11 mouse cellular contexts compared by ENCODE assay signal in genomic region chr5:99707261-99707660, GRCm38 (mm10). TPM values are rescaled to one million over a fixed set of nuclear protein-coding genes. Genes with fewer than 3 reads are reported as not detected.
DNase-seq lines count a peak whose midpoint lies in the region; ATAC-seq and TF ChIP-seq lines count a peak whose summit lies in the region.
"Had no signal": no experiment of that assay in that cellular context is flagged by ENCODE, and none has a peak within 500 bp of the region (broad histone marks: within the 10 kb centered on the region; RNA-seq: fewer than 3 reads in every experiment).

No protein-coding gene starts in this region.

- H3K9me3 ChIP-seq in hindbrain, embryonic 10.5 days: no peaks in the 10 kb centered on the region
- no peaks in the 10 kb centered on the region for H3K9me3 ChIP-seq in hindbrain, postnatal 0 days (ENCODE audit: low read length)
- H3K9me3 ChIP-seq in embryonic facial prominence, embryonic 11.5 days (replicated peaks; ENCODE audit: control insufficient read depth, low read length): no peaks in the 10 kb centered on the region
- H3K9me3 ChIP-seq: forebrain, embryonic 12.5 days; midbrain, embryonic 12.5 days had no signal

- DNase-seq in hindbrain, embryonic 10.5 days (ENCODE audit: low spot score): peak; percentile 40
- DNase-seq in hindbrain, postnatal 0 days (ENCODE audit: low spot score): no peak
- peak; percentile 42 for DNase-seq in thymus, postnatal 4 days
- DNase-seq in thymus, adult 18-20 months: no peak
- DNase-seq in embryonic facial prominence, embryonic 11.5 days (ENCODE audit: low spot score): peak; percentile 78
- peak; percentile 76 for DNase-seq in testis, postnatal 10 days (ENCODE audit: low spot score)
- no peak for DNase-seq in urinary bladder, adult 18-20 months (ENCODE audit: low spot score in 2 of 2)
- DNase-seq: cerebellum, adult 2 months had no signal

- H3K4me1 ChIP-seq in hindbrain, embryonic 10.5 days (replicated peaks): 0 out of 2 replicates have a peak, but pooled peaks cover 4% of the 10 kb centered on the region
- H3K4me1 ChIP-seq in hindbrain, postnatal 0 days (ENCODE audit: insufficient read depth, low read length): no peaks in the 10 kb centered on the region
- no peaks in the 10 kb centered on the region for H3K4me1 ChIP-seq in embryonic facial prominence, embryonic 11.5 days (ENCODE audit: control insufficient read depth, insufficient read depth, low read length)
- H3K4me1 ChIP-seq: forebrain, embryonic 12.5 days had no signal

- no peak overlapping the region for H3K27ac ChIP-seq in hindbrain, embryonic 10.5 days
- no peak overlapping the region for H3K27ac ChIP-seq in hindbrain, postnatal 0 days
- H3K27ac ChIP-seq in embryonic facial prominence, embryonic 11.5 days (replicated peaks; ENCODE audit: low read depth, low read length): no peak overlapping the region
- H3K27ac ChIP-seq: forebrain, embryonic 12.5 days; midbrain, embryonic 12.5 days had no signal

- no peaks in the 10 kb centered on the region for H3K36me3 ChIP-seq in hindbrain, embryonic 10.5 days
- no peaks in the 10 kb centered on the region for H3K36me3 ChIP-seq in hindbrain, postnatal 0 days (ENCODE audit: insufficient read depth, low read length)
- H3K36me3 ChIP-seq in embryonic facial prominence, embryonic 11.5 days (replicated peaks; ENCODE audit: control insufficient read depth, insufficient read depth, low read depth, low read length): no peaks in the 10 kb centered on the region
- H3K36me3 ChIP-seq: forebrain, embryonic 12.5 days; midbrain, embryonic 12.5 days had no signal

- H3K4me3 ChIP-seq in hindbrain, embryonic 10.5 days: no peak overlapping the region
- H3K4me3 ChIP-seq in hindbrain, postnatal 0 days (ENCODE audit: low read length): no peak overlapping the region
- no peak overlapping the region for H3K4me3 ChIP-seq in embryonic facial prominence, embryonic 11.5 days (ENCODE audit: low read depth, low read length)
- H3K4me3 ChIP-seq: forebrain, embryonic 12.5 days; midbrain, embryonic 12.5 days had no signal

- WGBS in hindbrain, embryonic 10.5 days: 39% methylated on average over 6 of the region's 6 CpGs
- 44% methylated on average over 6 of the region's 6 CpGs for WGBS in hindbrain, postnatal 0 days
- 36% methylated on average over 6 of the region's 6 CpGs for WGBS in embryonic facial prominence, embryonic 11.5 days

- no peak overlapping the region for H3K4me2 ChIP-seq in hindbrain, postnatal 0 days (ENCODE audit: low read depth, low read length)
- H3K4me2 ChIP-seq in embryonic facial prominence, embryonic 11.5 days (ENCODE audit: low read depth, low read length): no peak overlapping the region
- H3K4me2 ChIP-seq: forebrain, embryonic 12.5 days; midbrain, embryonic 12.5 days had no signal

- ATAC-seq in hindbrain, postnatal 0 days: no peak
- no peak for ATAC-seq in embryonic facial prominence, embryonic 11.5 days (replicated peaks; ENCODE audit: insufficient number of reproducible peaks, low FRiP score, low TSS enrichment, low read depth)
- no peak for ATAC-seq in granulocyte monocyte progenitor cell, adult 5-6 weeks (replicated peaks; ENCODE audit: poor library complexity, severe bottlenecking)

- H3K9ac ChIP-seq in hindbrain, postnatal 0 days (replicated peaks; ENCODE audit: low read length): no peak overlapping the region
- no peak overlapping the region for H3K9ac ChIP-seq in embryonic facial prominence, embryonic 11.5 days (replicated peaks; ENCODE audit: low read length)
- H3K9ac ChIP-seq: forebrain, embryonic 12.5 days; midbrain, embryonic 12.5 days had no signal

- H3K27me3 ChIP-seq in hindbrain, embryonic 10.5 days (ENCODE audit: insufficient read depth, poor library complexity, severe bottlenecking): no peaks in the 10 kb centered on the region
- H3K27me3 ChIP-seq in hindbrain, postnatal 0 days (ENCODE audit: insufficient read depth, low read length): no peaks in the 10 kb centered on the region
- no peaks in the 10 kb centered on the region for H3K27me3 ChIP-seq in embryonic facial prominence, embryonic 11.5 days (ENCODE audit: control insufficient read depth, insufficient read depth, low read length)
- H3K27me3 ChIP-seq: midbrain, embryonic 12.5 days had no signal

- TF ChIP-seq CTCF in hindbrain, postnatal 0 days (IDR thresholded peaks at IDR 0.05; ENCODE audit: low read depth): no peak

RNA-seq across cellular contexts. Expression of gene Rasgef1b, which starts 21.6 kb away (rescaled TPM):
- polyA plus RNA-seq in hindbrain, embryonic 10.5 days (2016; fragmentation: Nextera tagmentation; extraction: Ambion mirVana): 9.2 TPM in 2 replicates
- total RNA-seq in hindbrain, postnatal 0 days (2014; rRNA removed): 34.8 and 39.9 TPM in 2 replicates
- 31.1 and 32.0 TPM in 2 replicates for polyA plus RNA-seq in hindbrain, postnatal 0 days (2015; fragmentation: Nextera tagmentation; extraction: Ambion mirVana)
- 11.8 and 14.2 TPM in 2 replicates for polyA plus RNA-seq in embryonic facial prominence, embryonic 11.5 days (2014; fragmentation: Nextera tagmentation; extraction: Ambion mirVana)
- total RNA-seq in granulocyte monocyte progenitor cell, adult 5-6 weeks (2014; fragmentation: Nextera tagmentation): 0.28 and 0.49 TPM in 2 replicates
- total RNA-seq in granulocyte monocyte progenitor cell, adult 5-6 weeks (2017): 2.3 and 3.8 TPM in 2 replicates

Comparison
In these comparisons a context has a peak if more than half of its experiments do, and no peak if none do; other contexts are left out.
1. DNase-seq: peak in hindbrain, embryonic 10.5 days (single experiment), thymus, postnatal 4 days (single experiment), embryonic facial prominence, embryonic 11.5 days (single experiment) and testis, postnatal 10 days (single experiment); none in hindbrain, postnatal 0 days (single experiment), thymus, adult 18-20 months (0 of 2) and urinary bladder, adult 18-20 months (0 of 2).